Mouse (Mus musculus): Measurements from ENCODE around the gene Smox. TPM values are rescaled to one million over a fixed set of nuclear protein-coding genes. Genes with fewer than 3 reads are reported as not detected.
A peak's percentile ranks its signal among the peaks of the same experiment; 100 is the strongest.

The Smox gene
- total RNA-seq, 1 experiment from 2014 or later: 20.6 TPM

DNA sequence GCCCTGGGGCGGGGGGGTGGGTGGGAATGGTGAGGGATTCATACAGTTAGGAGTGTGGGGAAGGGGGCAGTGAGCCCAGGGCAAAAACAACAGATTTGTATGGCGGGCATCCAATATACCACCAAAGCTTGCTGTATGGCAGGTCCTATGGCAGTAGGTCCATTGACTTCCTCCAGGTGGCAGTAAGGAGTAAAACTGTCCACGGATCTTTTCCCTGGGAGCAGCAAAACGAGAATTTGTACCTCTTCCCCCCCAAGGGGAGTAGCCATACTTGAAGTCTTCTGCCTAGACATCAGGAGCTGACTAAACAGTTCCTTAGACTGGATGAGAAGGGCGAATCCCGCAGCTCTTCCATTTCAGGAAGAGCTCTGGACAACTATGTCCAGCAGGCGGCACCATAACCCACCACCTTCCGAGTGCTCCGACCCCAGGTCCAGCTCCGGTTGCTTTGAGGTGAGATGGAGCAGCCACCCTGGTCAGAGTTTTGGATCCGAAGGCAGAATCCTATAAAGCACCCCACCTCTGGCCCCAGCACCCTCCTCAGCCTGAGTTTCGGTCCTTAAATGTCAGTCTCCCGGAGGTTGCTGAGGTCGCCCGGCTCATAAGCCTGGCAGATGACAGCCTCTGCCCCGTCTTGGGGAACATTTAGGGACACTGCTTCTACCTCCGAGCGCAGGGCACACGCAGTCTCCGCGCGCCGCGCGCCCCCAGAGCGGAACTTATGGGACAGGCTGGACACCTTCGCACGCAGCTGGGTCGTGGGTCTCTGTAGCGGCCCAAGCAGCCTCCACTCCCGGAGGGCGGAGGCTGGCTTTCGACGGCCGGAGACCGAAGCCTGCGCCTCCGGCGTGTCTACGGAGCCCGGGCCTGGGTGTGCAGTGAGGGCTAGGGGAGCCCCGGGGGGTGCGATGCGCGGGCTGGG lies 54.4 kb downstream of the Smox start:
- peak; percentile 30; the same call in 1 of the 2 replicates for ATAC-seq (replicated peaks; ENCODE audit: insufficient number of reproducible peaks, low FRiP score, low TSS enrichment, poor library complexity, severe bottlenecking)

DNA sequence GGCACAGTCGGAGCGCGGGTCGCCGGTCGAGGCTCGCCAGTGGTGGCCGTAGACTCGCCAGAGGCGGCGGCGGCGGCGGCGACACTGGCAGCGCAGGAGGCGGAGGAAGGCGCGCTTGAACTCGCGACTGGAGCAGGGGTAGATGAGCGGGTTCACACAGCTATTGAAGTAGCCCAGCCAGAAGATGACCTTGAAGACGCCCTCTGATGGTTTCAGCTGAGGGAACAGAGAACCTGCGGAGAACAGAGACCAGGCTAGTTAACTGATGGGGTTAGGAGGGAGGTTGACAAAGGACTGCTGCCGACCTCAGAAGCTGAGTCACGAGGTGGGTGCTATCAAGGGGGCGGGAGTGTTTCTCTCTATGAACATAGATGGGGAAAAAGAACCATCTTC lies 55.0 kb downstream of the Smox start:
- ATAC-seq (replicated peaks; ENCODE audit: insufficient number of reproducible peaks, low FRiP score, low TSS enrichment, poor library complexity, severe bottlenecking): no peak

DNA sequence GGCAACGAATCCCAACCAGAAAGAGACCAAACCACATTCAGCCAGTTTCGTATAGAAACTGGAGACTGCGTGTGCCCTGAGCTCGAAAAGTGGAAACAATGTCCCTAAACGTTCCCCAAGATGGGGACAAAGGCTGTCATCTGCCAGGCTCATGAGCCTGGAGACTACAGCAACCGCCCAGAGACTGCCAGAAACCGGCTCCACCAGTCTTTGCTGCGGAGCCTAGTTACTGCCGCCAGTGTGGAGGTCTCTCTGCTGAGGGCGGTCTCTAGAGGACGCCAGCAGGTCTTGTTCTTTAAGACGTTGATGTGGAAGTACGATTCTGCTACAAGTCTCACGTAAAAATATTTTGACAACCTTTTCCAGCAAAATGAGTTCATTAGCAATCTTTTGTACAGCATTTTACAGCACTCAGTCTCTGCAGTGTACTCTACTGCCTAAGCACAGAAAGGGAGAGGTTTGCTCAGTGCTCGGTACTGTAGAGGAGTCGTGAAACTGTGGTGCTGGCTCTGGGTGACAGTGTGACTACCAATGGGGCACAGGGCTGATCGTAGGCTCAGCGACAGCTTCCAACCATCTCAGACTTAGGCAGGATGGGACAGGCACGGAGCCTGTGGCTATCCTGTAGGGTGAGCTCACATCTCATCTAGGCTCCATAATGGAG lies 55.6 kb downstream of the Smox start:
- ATAC-seq (replicated peaks; ENCODE audit: insufficient number of reproducible peaks, low FRiP score, low TSS enrichment, poor library complexity, severe bottlenecking): no peak

DNA sequence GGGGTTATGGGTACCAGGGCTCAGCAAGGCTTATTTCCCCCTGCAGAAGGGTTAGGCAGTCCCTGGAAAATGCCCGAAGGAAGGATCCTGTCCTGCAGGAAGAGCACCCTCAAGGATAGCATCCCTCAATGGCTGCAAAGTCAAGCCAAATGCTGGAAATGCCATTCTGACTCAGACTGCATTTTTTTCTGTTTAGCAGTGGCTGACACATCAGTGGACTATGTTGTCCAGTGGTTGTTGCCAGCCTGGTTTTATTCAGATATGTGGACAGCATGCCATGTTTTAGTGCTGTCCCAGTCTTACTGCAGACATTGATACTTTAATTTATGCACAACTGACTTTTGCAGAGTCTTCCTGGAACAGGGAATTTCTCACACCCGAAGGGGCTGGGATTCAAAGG lies 57.0 kb downstream of the Smox start:
- ATAC-seq (replicated peaks; ENCODE audit: insufficient number of reproducible peaks, low FRiP score, low TSS enrichment, poor library complexity, severe bottlenecking): no peak

- no peak for ATAC-seq (replicated peaks; ENCODE audit: insufficient number of reproducible peaks, low FRiP score, low TSS enrichment, poor library complexity, severe bottlenecking)
Measured at GRCm38 (mm10) chr2:131549090-131549489, 57.8 kb downstream of the Smox start.

DNA sequence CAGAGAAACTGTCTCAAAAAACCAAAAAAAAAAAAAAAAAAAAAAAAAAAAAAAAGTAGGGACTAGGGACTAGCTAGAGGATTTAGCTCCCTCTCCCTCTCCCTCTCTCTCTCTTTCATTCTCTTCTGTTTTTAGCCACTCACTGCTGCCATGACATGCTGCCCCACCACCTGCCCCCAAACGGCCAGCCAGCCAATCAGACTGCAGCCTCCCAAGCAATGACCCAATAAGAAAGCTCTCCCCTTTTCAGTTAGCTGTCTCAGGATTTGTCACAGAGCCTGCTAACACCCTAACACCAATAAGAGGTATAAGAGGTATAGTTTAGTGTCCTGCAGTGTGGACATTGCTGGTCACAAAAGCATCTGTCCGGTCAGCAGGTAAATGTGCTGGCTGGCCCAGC lies 59.2 kb downstream of the Smox start:
- ATAC-seq (replicated peaks; ENCODE audit: insufficient number of reproducible peaks, low FRiP score, low TSS enrichment, poor library complexity, severe bottlenecking): no peak

DNA sequence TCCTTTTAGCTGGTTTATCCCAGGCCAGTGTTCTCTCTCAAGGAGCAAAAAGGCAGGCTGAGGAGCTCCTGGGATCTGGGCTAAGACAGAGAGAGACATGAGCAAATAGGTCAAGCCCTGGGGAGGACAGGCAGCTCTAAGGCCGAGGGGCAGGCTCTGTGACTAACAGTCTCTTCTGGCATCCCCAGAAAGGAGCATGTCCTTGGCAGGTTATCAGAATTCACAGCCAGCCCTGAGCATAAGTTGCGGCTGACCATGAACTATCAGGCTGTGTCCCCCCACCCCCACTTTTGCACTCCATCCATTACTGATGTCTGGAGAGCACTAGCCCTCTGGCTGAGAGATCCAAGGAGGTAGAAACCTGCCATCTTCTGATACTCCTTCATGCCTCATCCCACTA lies 59.6 kb downstream of the Smox start:
- ATAC-seq (replicated peaks; ENCODE audit: insufficient number of reproducible peaks, low FRiP score, low TSS enrichment, poor library complexity, severe bottlenecking): no peak

GRCm38 (mm10) chr2:131551701-131552620 lies 60.7 kb downstream of the Smox start:
- no peak for ATAC-seq (replicated peaks; ENCODE audit: insufficient number of reproducible peaks, low FRiP score, low TSS enrichment, poor library complexity, severe bottlenecking)

GRCm38 (mm10) chr2:131552736-131553400 lies 61.6 kb downstream of the Smox start:
- no peak for ATAC-seq (replicated peaks; ENCODE audit: insufficient number of reproducible peaks, low FRiP score, low TSS enrichment, poor library complexity, severe bottlenecking)

GRCm38 (mm10) chr2:131557896-131558295 lies 66.6 kb downstream of the Smox start:
- no peak for ATAC-seq (replicated peaks; ENCODE audit: insufficient number of reproducible peaks, low FRiP score, low TSS enrichment, poor library complexity, severe bottlenecking)

DNA sequence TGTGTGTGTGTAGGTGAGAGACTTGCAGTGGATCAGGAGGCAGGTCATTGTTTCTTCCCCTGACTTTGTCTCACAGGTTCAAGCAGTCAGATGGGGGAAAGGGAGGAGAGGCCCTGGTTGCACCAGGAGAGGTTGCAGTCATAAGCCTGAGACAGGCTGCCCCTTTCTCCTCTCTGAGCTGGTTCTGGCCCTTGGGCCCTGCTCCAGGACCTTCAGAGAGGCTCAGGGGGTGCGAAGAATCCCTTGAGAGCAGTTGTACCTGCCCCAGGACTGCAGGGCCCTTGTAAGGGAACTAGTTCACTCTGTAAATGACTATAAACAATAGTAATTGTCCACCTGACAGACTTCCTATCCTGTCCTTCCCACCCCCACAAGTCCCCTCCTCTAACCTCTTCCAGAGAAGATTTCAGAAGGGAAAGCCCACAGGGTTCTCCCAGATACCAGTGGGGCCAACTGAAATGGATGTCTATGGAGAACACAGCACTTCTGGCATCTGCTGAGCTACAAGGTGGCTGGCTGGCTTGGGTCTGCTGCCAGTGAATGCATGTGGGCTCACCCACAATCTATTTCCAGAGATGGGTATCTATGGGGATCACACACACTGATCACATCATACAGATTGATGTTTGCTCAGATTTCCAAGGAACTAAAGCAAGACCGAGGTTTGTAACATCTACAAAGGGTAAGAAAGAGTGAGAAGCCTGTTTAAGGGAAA lies 69.1 kb downstream of the Smox start:
- no peak for ATAC-seq (replicated peaks; ENCODE audit: insufficient number of reproducible peaks, low FRiP score, low TSS enrichment, poor library complexity, severe bottlenecking)

- no peak for ATAC-seq (replicated peaks; ENCODE audit: insufficient number of reproducible peaks, low FRiP score, low TSS enrichment, poor library complexity, severe bottlenecking)
Measured at GRCm38 (mm10) chr2:131561344-131561870, 70.1 kb downstream of the Smox start.

GRCm38 (mm10) chr2:131561891-131562585 lies 70.7 kb downstream of the Smox start, which contains the start of gene Adra1d:
Gene Adra1d, minus strand, starts transcription at chr2:131562283.
- no peak for ATAC-seq (replicated peaks; ENCODE audit: insufficient number of reproducible peaks, low FRiP score, low TSS enrichment, poor library complexity, severe bottlenecking)

GRCm38 (mm10) chr2:131562586-131563122 lies 71.4 kb downstream of the Smox start:
- ATAC-seq (replicated peaks; ENCODE audit: insufficient number of reproducible peaks, low FRiP score, low TSS enrichment, poor library complexity, severe bottlenecking): no peak

Data from monocyte, adult 5-6 weeks (primary cell).